Mouse (Mus musculus) liver, embryonic 14.5 days (tissue): ENCODE results near the gene Abi1.

Experiments
- CTCF ChIP-seq: IDR thresholded peaks from 2 replicates; pipeline ENCODE4 v1.5.1; 2016; ENCODE audit warnings: antibody characterized with exemption, low read depth, control low read depth
- EP300 ChIP-seq: IDR thresholded peaks from 2 replicates; pipeline ENCODE4 v1.6.1; 2016; ENCODE audit warnings: antibody characterized with exemption, low read depth

- no peak for TF ChIP-seq CTCF
- no peak for TF ChIP-seq EP300
Observed at GRCm38 (mm10) chr2:23007149-23007548, 32.9 kb downstream of the Abi1 start.
